Mouse (Mus musculus): ENCODE data around the gene Cryba1.

The Cryba1 gene

DNA sequence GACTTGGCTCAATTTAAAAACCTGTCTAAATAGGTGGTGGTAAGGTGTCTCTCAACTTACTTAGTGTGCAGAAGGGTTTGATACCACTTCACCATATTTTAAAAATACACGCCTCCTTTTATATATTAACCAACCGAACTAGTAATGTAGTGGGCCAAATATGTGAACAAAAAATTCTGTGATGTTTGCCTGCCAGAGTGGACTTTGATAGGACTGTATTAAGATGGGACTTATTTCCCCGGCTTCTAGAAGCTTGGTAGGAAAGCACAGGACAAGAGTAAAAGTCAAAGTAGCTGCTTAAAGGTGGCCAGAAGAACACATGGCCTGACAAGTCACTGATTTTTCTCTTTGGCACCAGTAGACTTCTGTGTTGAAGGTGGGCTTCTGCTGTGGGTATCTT, 11.3 kb downstream of the Cryba1 start:
- no peak for DNase-seq

DNA sequence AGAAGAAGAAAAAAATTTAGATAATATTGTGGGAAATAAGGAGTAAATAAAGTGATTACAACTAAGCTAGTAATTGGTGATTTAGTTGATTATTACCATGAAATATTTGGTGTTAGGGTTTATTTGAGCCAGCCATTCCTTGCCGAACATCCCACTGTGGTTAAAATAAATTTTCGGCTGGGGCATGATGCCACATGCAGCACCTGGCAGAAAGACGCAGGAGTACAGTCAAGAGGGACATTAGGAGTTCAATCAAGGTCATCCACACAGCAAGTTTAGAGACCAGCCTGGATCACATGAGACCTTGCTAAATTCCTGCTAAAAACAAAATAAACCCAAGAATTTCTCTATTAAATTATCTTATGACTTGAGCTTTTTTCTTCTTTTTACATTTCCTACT, 16.0 kb downstream of the Cryba1 start:
- DNase-seq, result peak in 1 of 2 experiments; percentile 12

DNA sequence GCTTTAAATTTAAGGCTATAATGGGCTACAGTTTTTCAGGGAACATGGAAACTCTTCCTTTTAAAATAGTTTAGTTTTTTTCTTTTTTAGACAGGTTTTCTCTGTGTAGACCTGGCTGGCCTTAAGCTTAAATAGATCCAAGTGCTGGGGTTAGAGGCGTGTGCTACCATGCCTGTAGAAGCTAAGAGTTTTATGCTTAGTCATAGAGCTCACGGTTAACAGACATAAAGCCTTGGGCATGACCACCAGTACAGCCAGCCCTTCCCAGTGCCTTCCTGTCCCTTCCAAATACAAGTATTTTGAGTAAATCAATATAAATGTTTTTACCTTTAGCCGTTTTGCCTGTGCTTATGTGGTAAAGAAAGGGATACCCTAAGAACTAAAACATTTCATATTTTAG, 19.2 kb downstream of the Cryba1 start:
- no peak for DNase-seq

DNA sequence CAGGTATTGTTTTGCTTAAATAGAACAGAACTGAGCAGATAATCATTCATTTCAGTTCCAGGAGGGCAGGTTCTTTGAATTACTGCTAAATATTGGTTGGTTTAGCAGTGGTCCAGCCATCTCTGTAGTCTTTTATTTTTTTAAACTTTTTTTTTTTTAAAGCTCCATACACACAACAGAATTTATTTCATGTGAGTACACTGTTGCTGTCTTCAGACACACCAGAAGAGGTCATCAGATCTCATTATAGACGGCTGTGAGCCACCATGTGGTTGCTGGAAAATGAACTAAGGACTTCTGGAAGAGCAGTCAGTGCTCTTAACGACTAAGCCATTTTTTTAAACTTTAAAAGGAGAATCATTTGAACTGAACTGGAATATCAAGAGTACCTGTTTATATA, 27.9 kb downstream of the Cryba1 start:
- no peak for DNase-seq

DNA sequence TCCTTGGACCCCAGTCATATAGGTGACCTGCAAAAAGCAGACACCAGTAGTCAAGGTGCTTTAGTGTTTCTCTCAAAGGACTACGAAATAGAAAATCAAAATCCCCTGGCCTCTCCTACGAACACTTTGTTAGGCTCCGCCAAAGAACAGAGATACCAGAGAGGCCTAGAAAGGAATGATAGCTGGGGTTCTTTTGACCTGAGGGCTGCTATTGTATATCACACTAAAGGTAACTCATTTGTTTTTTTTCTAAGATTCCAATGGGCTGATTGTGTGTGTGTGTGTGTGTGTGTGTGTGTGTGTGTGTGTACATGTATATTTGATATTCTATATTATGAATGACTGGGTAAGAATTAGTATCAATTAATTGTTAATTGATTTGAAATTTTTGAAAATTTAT, 32.1 kb downstream of the Cryba1 start:
- DNase-seq, result no peak

DNA sequence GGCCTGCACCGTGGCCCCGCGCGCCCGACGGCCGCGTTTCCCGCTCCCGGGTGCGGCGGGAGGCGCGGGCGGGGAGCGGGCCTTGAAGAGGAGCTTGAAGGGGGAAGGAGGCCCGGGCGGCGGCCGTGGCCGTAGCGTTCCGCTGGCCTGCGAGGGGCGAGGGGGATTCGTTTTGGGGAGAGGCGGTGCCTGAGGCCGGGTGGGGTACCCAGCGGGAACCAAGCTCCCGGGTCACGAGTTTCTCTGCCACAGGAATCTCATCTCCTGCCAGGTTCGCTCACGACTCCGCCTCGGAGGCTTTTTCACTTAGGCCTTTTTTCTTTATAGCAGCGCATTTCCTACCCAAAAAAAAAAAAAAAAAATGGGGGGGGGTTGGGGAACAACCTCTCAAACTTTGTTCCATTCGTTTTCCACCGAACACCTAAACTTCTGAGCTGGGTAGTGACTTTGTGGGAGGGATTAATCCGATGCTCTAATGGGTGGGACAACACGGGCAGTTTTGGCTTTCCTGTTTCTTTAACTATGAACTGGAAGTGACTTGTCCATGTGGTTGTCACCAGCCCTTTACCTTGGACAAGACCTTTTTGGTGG, 37.4 kb downstream of the Cryba1 start:
- peak; percentile 56 to 63 for DNase-seq

DNA sequence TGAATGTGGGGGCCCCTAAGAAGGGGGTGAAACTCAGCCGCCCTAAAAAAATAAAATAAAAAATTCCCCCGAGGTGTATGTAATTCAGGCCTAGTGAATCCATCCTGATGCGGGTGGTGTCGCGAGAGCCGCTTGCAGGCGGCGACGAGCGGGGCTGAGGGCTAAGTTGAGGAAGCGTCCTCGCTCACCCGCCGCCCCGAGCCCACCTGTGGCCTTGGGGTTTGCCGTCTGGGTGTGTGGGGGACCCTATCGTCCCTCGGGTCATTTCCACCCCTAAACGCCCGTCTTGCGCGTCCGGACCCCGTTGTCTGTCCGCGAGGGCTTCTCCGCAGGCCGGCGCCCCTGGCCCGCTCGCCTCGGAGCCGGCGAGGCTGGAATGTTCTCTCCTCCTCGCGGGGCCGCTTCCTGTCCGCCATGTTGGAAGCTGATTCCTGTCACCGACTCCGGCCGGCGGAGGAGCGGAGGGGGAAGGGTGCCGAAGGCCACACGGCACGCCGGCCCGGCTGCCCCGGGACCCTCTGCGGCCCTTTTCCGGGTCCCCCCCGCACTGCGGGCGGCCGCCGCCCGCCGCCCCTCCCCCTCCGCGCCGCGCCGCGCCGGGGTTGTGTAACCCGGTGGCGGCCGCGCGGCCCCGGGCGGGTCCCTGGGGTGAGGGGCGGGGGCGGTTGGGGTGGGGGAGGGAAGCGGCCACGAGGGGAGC, 38.1 kb downstream of the Cryba1 start:
- peak; percentile 61 to 75 for DNase-seq

DNA sequence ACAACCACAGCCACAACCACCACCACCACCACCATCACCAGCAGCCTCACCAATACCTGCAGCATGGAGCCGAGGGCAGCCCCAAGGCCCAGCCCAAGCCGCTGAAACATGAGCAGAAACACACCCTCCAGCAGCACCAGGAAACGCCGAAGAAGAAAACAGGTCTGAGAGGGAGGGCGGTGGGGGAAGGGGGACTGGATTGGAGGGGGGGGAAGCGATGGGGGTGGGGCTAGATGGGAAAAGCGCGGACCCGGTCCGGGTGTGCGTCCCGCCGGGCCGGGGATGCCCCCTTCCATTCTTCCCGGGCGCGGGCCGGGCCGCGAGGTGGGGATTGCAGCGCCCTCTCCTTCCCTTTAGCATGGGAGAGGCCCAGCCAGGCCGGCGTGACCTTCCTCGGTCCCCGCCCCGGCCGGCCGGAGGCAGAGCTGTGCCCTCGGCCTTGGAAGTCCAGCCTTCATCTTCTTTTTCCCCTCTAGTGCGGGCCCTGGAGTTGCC, 38.7 kb downstream of the Cryba1 start:
- peak; percentile 53 to 63 for DNase-seq

DNA sequence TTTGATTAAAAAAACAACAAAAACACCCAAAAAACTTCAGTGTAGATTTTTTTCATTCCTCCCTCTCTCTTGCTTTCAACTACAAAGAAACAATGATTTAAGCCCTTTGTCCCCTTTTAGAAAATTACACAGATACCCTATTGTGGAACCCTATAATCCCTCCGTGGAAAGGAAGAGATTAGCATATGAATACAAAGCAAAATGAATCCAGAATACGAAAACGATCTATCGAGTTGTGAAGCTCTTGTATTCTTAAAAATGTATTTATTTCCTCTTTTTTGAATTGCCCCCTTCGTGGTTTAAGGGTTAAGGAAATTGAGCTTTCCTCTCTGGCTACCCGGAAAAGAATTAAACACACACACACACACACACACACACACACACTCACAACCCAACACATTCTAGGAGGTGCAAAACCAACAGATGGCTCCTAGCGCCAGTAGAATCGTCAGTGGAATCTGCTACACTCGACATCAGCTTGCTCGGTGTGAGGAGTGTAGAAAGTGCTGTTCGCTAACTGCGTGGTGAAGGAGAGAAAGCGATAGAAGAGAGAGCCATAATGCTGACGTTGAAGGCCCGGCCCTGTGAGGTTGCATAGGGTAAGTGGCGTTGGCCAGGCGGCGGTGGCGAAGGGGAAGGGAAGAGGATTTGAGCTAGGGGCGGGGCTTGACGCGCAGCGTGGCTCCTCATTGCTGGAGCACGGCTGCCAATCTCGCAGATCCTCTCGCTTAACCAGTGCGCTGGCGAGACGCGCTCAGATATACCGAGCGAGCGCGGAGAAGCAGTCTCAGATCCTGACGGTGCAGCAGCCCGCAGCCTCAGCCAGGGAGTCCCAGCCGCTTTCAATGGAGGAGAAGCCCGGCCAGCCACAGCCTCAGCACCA, 39.5 kb downstream of the Cryba1 start, which contains the start of gene Nufip2:
Gene Nufip2 (plus strand): TSS at position 773 of the 883 bp plus-strand sequence.
- DNase-seq, result peak; percentile 99 to 100

DNA sequence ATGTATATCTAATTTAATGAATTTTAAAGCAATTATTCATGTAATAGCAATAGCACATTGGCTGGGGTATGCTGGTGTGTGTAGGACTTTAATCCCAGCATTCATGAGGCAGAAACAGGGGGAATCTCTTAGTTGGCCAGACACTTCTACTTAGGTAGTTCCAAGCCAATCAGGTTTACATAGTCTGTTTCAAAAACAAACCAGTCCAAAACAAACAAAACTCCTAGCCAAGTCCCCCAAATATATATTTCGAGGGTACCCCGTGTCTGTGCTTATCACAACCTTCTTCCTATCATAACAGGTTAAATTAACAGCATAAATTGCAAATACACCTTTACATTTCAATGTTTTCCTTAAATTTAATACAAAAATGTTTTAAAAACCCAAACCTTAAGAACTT, 40.2 kb downstream of the Cryba1 start:
- DNase-seq, result no peak

DNA sequence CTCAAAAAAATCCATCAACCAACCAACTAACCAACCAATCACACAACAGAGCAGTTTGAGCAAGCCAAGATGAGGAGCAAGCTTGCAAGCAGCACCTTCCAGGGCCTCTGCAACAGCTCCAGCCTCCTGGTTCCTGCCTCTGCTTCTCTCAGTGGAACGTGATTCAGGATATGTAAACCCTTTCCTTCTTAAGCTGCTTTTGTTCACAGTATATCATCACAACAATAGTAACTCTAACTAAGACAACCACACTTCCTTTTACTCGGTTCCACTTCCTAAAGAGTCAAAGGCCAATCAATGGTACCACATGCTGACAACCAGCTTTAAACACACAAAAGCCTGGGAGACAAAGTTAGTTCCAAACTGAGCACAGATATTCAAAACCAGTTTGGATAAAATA, 45.1 kb downstream of the Cryba1 start:
- DNase-seq, result no peak

DNA sequence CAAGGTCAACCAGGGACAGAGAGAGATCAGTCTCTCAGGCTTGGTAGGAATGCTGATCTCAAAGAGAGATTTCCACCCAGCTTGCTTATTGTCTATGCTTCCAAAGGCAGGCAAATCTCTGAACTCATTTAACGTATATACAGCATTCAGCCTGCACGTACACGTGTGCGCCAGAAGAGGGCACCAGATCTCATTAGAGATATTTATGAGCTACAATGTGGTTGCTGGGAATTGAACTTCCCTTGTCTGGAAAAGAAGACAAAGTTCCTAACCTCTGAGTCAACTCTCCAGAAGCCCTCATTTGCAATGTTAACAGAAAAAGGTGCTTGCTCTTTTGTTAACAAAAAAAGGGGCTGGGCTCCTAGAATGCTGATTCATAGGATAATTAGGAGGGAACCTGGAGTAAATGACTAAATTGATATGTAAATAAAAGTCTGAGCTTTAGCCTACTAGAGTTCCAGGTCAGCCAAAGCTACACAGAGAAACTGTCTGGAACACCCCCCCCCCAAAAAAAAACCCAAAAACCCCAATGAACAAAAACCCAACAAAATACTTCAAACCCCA, 51.6 kb downstream of the Cryba1 start:
- no peak for DNase-seq

DNA sequence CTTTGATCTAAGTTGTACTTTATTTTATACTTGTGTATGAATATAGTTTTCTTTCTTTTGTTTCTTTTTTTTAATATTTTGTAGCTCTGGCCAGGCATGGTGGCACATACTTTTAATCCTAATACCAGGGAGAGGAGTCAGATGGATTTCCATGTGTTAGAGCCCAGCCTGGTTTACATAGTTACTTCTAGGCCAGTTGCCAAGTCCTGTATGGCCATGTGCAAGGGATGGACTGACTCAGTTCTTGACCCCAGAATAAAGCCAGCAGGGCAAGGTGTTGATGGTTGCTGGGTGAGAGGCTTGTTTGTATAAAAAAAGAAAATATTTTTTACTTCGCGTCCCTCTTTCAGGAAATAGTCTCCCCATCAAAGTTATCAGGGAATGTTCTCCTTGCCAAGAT, 52.3 kb downstream of the Cryba1 start:
- DNase-seq, result no peak
